Mouse (Mus musculus): ENCODE data around the gene Tsr3. TPM values are rescaled to one million over a fixed set of nuclear protein-coding genes. Genes with fewer than 3 reads are reported as not detected.
"Not testable (repeated sequence)": the region's sequence is repeated elsewhere in the genome, so short reads cannot be mapped to it uniquely, and the experiment has no call there.

The Tsr3 gene
- 10 to 100 TPM; 21.0 to 21.3 TPM for total RNA-seq (2021)
- long read RNA-seq, experiment 1, transcript Tsr3-201 (6 exons, 1,192 nt): major isoform, 38 of 48 reads
- long read RNA-seq, experiment 1, partial matches to known transcripts: 2 of 48 reads
- long read RNA-seq, experiment 1, other reads (novel, unspliced or antisense): 8 of 48 reads
- long read RNA-seq, experiment 2, transcript Tsr3-201 (6 exons, 1,192 nt): major isoform, 49 of 52 reads
- long read RNA-seq, experiment 2, partial matches to known transcripts: 1 of 52 reads
- long read RNA-seq, experiment 2, other reads (novel, unspliced or antisense): 2 of 52 reads

- peak; percentile 84 for DNase-seq
Measured at GRCm38 (mm10) chr17:25239695-25240636, at the start of gene Tsr3, which contains the start of gene Gnptg. TSS of gene Tsr3 (plus strand) at chr17:25240170. TSS of gene Gnptg (minus strand) at chr17:25240124.

- no peak for DNase-seq
Measured at GRCm38 (mm10) chr17:25202401-25202800, 37.6 kb upstream of the Tsr3 start.

- no peak for DNase-seq
Measured at GRCm38 (mm10) chr17:25210006-25210405, 30.0 kb upstream of the Tsr3 start.

GRCm38 (mm10) chr17:25210680-25211466, 29.1 kb upstream of the Tsr3 start:
- no peak for DNase-seq

- no peak for DNase-seq
Measured at GRCm38 (mm10) chr17:25211705-25212104, 28.3 kb upstream of the Tsr3 start.

- DNase-seq: no peak
Measured at GRCm38 (mm10) chr17:25215431-25215830, 24.5 kb upstream of the Tsr3 start.

GRCm38 (mm10) chr17:25218967-25219366, 21.0 kb upstream of the Tsr3 start:
- no peak for DNase-seq

- no peak for DNase-seq
Measured at GRCm38 (mm10) chr17:25219492-25220295, 20.3 kb upstream of the Tsr3 start.

- no peak for DNase-seq
Measured at GRCm38 (mm10) chr17:25220746-25221145, 19.2 kb upstream of the Tsr3 start.

- DNase-seq: no peak
Measured at GRCm38 (mm10) chr17:25221821-25222503, 18.0 kb upstream of the Tsr3 start.

- not testable (repeated sequence) for DNase-seq
Measured at GRCm38 (mm10) chr17:25222504-25222940, 17.4 kb upstream of the Tsr3 start.

GRCm38 (mm10) chr17:25222951-25223601, 16.9 kb upstream of the Tsr3 start:
- no peak for DNase-seq

GRCm38 (mm10) chr17:25224586-25225222, 15.3 kb upstream of the Tsr3 start:
- no peak for DNase-seq

- no peak for DNase-seq
Measured at GRCm38 (mm10) chr17:25225659-25226058, 14.3 kb upstream of the Tsr3 start.

GRCm38 (mm10) chr17:25227991-25228390, 12.0 kb upstream of the Tsr3 start:
- DNase-seq: no peak

GRCm38 (mm10) chr17:25230014-25230655, 9.8 kb upstream of the Tsr3 start:
- DNase-seq: not testable (repeated sequence)

- no peak for DNase-seq
Measured at GRCm38 (mm10) chr17:25230700-25231099, 9.3 kb upstream of the Tsr3 start.

GRCm38 (mm10) chr17:25231621-25232020, 8.3 kb upstream of the Tsr3 start:
- DNase-seq: not testable (repeated sequence)

- no peak for DNase-seq
Measured at GRCm38 (mm10) chr17:25235635-25236034, 4.3 kb upstream of the Tsr3 start.

Data from gastrocnemius, postnatal 10 days (tissue).